Mouse (Mus musculus) ES-Bruce4 (cell line): ENCODE results near the gene Atg4a-ps. TPM values are rescaled to one million over a fixed set of nuclear protein-coding genes. Genes with fewer than 3 reads are reported as not detected.

ENCODE experiments used
- H3K27ac ChIP-seq: 2 replicates; pipeline ENCODE4 v1.5.1; 2012; ENCODE audit warnings: low read length, inconsistent platforms; ENCODE audit not compliant: insufficient read depth
- H3K27me3 ChIP-seq: 2 replicates; pipeline ENCODE4 v1.6.1; 2012; ENCODE audit warnings: mild to moderate bottlenecking, low read length, inconsistent platforms; ENCODE audit not compliant: control insufficient read depth, poor library complexity, insufficient read depth, severe bottlenecking
- H3K36me3 ChIP-seq: 2 replicates; pipeline ENCODE4 v1.6.1; 2012; ENCODE audit warnings: inconsistent platforms, mild to moderate bottlenecking, low read length, moderate library complexity; ENCODE audit not compliant: control insufficient read depth, poor library complexity, insufficient read depth, severe bottlenecking
- H3K4me1 ChIP-seq: one replicate; pipeline ENCODE4 v1.8.1; 2011; ENCODE audit warnings: low read length; ENCODE audit not compliant: control insufficient read depth, insufficient read depth
- H3K4me3 ChIP-seq: 2 replicates; pipeline ENCODE4 v1.5.1; 2011; ENCODE audit warnings: low read depth, mild to moderate bottlenecking, low read length
- H3K9ac ChIP-seq: 2 replicates; pipeline ENCODE4 v1.6.1; 2012; ENCODE audit warnings: low read depth, mild to moderate bottlenecking, inconsistent platforms; ENCODE audit not compliant: poor library complexity, severe bottlenecking
- H3K9me3 ChIP-seq: replicated peaks from 2 replicates; pipeline ENCODE4 v1.6.1; 2012; ENCODE audit warnings: mild to moderate bottlenecking, low read length, inconsistent platforms; ENCODE audit not compliant: control insufficient read depth, poor library complexity, insufficient read depth, severe bottlenecking
- CTCF ChIP-seq: IDR thresholded peaks from one replicate; pipeline ENCODE4 v1.8.1; 2011; ENCODE audit warnings: low read depth, low read length
- EP300 ChIP-seq: IDR thresholded peaks from 2 replicates; pipeline ENCODE4 v1.6.1; 2011; ENCODE audit warnings: low read depth, low read length; ENCODE audit not compliant: insufficient read depth
- POLR2A ChIP-seq: IDR thresholded peaks from one replicate; pipeline ENCODE4 v1.8.1; 2011; ENCODE audit warnings: low read length; ENCODE audit not compliant: insufficient read depth
- polyA plus RNA-seq: library from polyadenylated mRNA; stranded (reverse); fragments of >200 nt; gene quantifications from 2 replicates; pipeline ENCODE4 v1.2.4, GENCODE M21; 2011; ENCODE audit warnings: low read depth; ENCODE audit not compliant: missing spikeins, insufficient read depth, insufficient read length

The Atg4a-ps gene
- polyA plus RNA-seq, 1 experiment = 1.2 TPM

GRCm38 (mm10) chr3:103615621-103616020 lies 30.2 kb downstream of the Atg4a-ps start:
- H3K9me3 ChIP-seq = no peaks in the 10 kb centered on the region
- TF ChIP-seq EP300 (no peak), POLR2A (no peak), CTCF (no peak)
- H3K27me3 ChIP-seq = no peaks in the 10 kb centered on the region
- no peak overlapping the region for H3K27ac ChIP-seq
- H3K9ac ChIP-seq = no peak overlapping the region
- no peak overlapping the region for H3K4me3 ChIP-seq
- H3K4me1 ChIP-seq = no peaks in the 10 kb centered on the region
- no peaks in the 10 kb centered on the region for H3K36me3 ChIP-seq

- TF ChIP-seq EP300 (no peak), CTCF (no peak), POLR2A (no peak)
- H3K27me3 ChIP-seq = no peaks in the 10 kb centered on the region
- H3K9me3 ChIP-seq = no peaks in the 10 kb centered on the region
- H3K27ac ChIP-seq = no peak overlapping the region
- H3K36me3 ChIP-seq = no peaks in the 10 kb centered on the region
- H3K9ac ChIP-seq = no peak overlapping the region
- H3K4me1 ChIP-seq = no peaks in the 10 kb centered on the region
- no peak overlapping the region for H3K4me3 ChIP-seq
Measured at GRCm38 (mm10) chr3:103612636-103613355, 33.1 kb downstream of the Atg4a-ps start.

GRCm38 (mm10) chr3:103610231-103610630 lies 35.6 kb downstream of the Atg4a-ps start:
- TF ChIP-seq POLR2A (no peak), CTCF (no peak), EP300 (no peak)
- Histone ChIP-seq H3K36me3 (no peaks in the 10 kb centered on the region), H3K9me3 (no peaks in the 10 kb centered on the region), H3K27me3 (no peaks in the 10 kb centered on the region), H3K4me1 (no peaks in the 10 kb centered on the region), H3K9ac (no peak overlapping the region), H3K27ac (no peak overlapping the region), H3K4me3 (no peak overlapping the region)

- Histone ChIP-seq H3K9me3 (no peaks in the 10 kb centered on the region), H3K36me3 (no peaks in the 10 kb centered on the region), H3K27me3 (no peaks in the 10 kb centered on the region), H3K4me1 (no peaks in the 10 kb centered on the region), H3K9ac (no peak overlapping the region), H3K4me3 (no peak overlapping the region), H3K27ac (no peak overlapping the region)
- TF ChIP-seq CTCF (no peak), POLR2A (no peak), EP300 (no peak)
Measured at GRCm38 (mm10) chr3:103606660-103607595, 38.9 kb downstream of the Atg4a-ps start.

- H3K9me3 ChIP-seq = no peaks in the 10 kb centered on the region
- no peak overlapping the region for H3K27ac ChIP-seq
- no peak overlapping the region for H3K9ac ChIP-seq
- no peaks in the 10 kb centered on the region for H3K27me3 ChIP-seq
- no peak for TF ChIP-seq EP300
- TF ChIP-seq CTCF = no peak
- H3K4me1 ChIP-seq = no peaks in the 10 kb centered on the region
- no peaks in the 10 kb centered on the region for H3K36me3 ChIP-seq
- H3K4me3 ChIP-seq = no peak overlapping the region
Measured at GRCm38 (mm10) chr3:103606045-103606597, 39.7 kb downstream of the Atg4a-ps start.

GRCm38 (mm10) chr3:103601561-103601960 lies 44.3 kb downstream of the Atg4a-ps start:
- no peak for TF ChIP-seq CTCF
- TF ChIP-seq EP300 = no peak
- TF ChIP-seq POLR2A = no peak
- no peak overlapping the region for H3K4me3 ChIP-seq
- H3K9me3 ChIP-seq = no peaks in the 10 kb centered on the region
- H3K27me3 ChIP-seq = no peaks in the 10 kb centered on the region
- no peaks in the 10 kb centered on the region for H3K36me3 ChIP-seq
- no peak overlapping the region for H3K27ac ChIP-seq
- H3K4me1 ChIP-seq = no peaks in the 10 kb centered on the region
- no peak overlapping the region for H3K9ac ChIP-seq
